Mouse (Mus musculus) ES-E14 (cell line): Measurements from ENCODE around the gene Tpmt.

Source experiments
- CHD2 ChIP-seq: IDR thresholded peaks from 2 replicates; pipeline ENCODE4 v1.6.1; 2014; ENCODE audit warnings: mild to moderate bottlenecking, low read depth, low read length, inconsistent platforms
- HCFC1 ChIP-seq: IDR thresholded peaks from 2 replicates; pipeline ENCODE4 v1.6.1; 2012; ENCODE audit warnings: low read length, inconsistent platforms, borderline replicate concordance; ENCODE audit not compliant: insufficient read depth
- MAFK ChIP-seq: IDR thresholded peaks from 2 replicates; pipeline ENCODE4 v1.6.1; 2014; ENCODE audit warnings: mild to moderate bottlenecking, low read depth, low read length, inconsistent platforms; ENCODE audit not compliant: insufficient read depth
- ZNF384 ChIP-seq: IDR thresholded peaks from 2 replicates; pipeline ENCODE4 v1.6.1; 2012; ENCODE audit warnings: low read depth, low read length, inconsistent platforms

DNA sequence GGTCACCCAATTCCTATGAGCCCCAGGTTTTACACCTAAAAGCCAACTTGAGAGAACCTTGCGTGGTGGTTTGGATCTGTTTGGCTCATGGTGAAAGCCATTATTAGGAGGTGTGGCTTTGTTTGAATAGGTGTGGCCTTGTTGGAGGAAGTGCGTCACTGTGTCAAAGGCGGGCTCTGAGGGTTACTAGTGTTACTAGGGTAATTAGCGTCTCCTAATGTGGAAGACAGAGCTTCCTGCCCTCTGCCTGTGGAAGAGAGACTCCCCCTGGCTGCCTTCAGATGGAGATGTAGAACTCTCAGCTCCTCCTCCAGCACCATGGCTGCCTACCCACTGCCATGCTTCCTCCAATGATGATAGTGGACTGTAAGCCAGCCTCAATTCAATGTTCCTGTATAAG, 42.9 kb downstream of the Tpmt start:
- no peak for TF ChIP-seq CHD2
- no peak for TF ChIP-seq HCFC1
- no peak for TF ChIP-seq MAFK
- TF ChIP-seq ZNF384 = no peak
